Mouse (Mus musculus) heart, adult 18-20 months (tissue): ENCODE data around the gene Gm20521. TPM values are rescaled to one million over a fixed set of nuclear protein-coding genes. Genes with fewer than 3 reads are reported as not detected.

Experiments
- DNase-seq, 2 experiments: peaks; one replicate each; pipeline ENCODE4 v3.0.0; 2021 to 2022; ENCODE audit warnings: mixed read lengths in 1 of 2
- long read RNA-seq, 2 experiments: library from polyadenylated mRNA; stranded (forward); transcript quantifications; one replicate each; pipeline ENCODE4 v2.0.0; 2021
- total RNA-seq, 2 experiments: library from RNA; stranded (reverse); gene quantifications; 2 replicates each; pipeline ENCODE4 v1.2.3; 2021

Gm20521 gene
- total RNA-seq: 1 to 10 TPM; 6.6 to 9.0 TPM
- long read RNA-seq, experiment 1, partial matches to known transcripts: 0 of 10 reads
- long read RNA-seq, experiment 1, other reads (novel, unspliced or antisense): 10 of 10 reads
- long read RNA-seq, experiment 2, partial matches to known transcripts: 0 of 7 reads
- long read RNA-seq, experiment 2, other reads (novel, unspliced or antisense): 7 of 7 reads

- DNase-seq: peak; percentile 87 to 88
These were observed at the start of gene Gm20521, which contains the start of gene Bcl2l2 for GRCm38 (mm10) chr14:54883154-54884021. Gm20521 (plus strand) TSS chr14:54883441. Bcl2l2 (plus strand) TSS chr14:54883377.

- peak in 1 of 2 experiments; percentile 48 for DNase-seq
These were observed 39.8 kb upstream of the Gm20521 start for GRCm38 (mm10) chr14:54843461-54843860.

- no peak for DNase-seq
These were observed 27.5 kb upstream of the Gm20521 start for GRCm38 (mm10) chr14:54855726-54856125.

GRCm38 (mm10) chr14:54856703-54857102, 26.5 kb upstream of the Gm20521 start:
- no peak for DNase-seq

GRCm38 (mm10) chr14:54857891-54858290, 25.4 kb upstream of the Gm20521 start:
- no peak for DNase-seq

GRCm38 (mm10) chr14:54860511-54860910, 22.7 kb upstream of the Gm20521 start:
- peak; percentile 33 to 78 for DNase-seq

- DNase-seq: peak; percentile 93 to 96
These were observed 19.5 kb upstream of the Gm20521 start for GRCm38 (mm10) chr14:54863501-54864312.

- no peak for DNase-seq
These were observed 18.8 kb upstream of the Gm20521 start for GRCm38 (mm10) chr14:54864313-54865036.

- DNase-seq: no peak
These were observed 17.6 kb upstream of the Gm20521 start for GRCm38 (mm10) chr14:54865626-54866025.

- no peak for DNase-seq
These were observed 17.0 kb upstream of the Gm20521 start for GRCm38 (mm10) chr14:54866268-54866667.

- no peak for DNase-seq
These were observed 16.3 kb upstream of the Gm20521 start for GRCm38 (mm10) chr14:54866936-54867335.

- DNase-seq: no peak
These were observed 15.2 kb upstream of the Gm20521 start for GRCm38 (mm10) chr14:54868026-54868425.

- DNase-seq: no peak
These were observed 12.4 kb upstream of the Gm20521 start, which contains the start of gene Homez for GRCm38 (mm10) chr14:54870861-54871260. Homez (minus strand) TSS chr14:54870961.

- DNase-seq: no peak
These were observed 9.1 kb upstream of the Gm20521 start for GRCm38 (mm10) chr14:54874165-54874564.

GRCm38 (mm10) chr14:54875844-54876538, 7.2 kb upstream of the Gm20521 start:
- no peak for DNase-seq

GRCm38 (mm10) chr14:54876539-54877047, 6.6 kb upstream of the Gm20521 start:
- DNase-seq: peak; percentile 87 to 93

GRCm38 (mm10) chr14:54877048-54877715, 6.1 kb upstream of the Gm20521 start, which contains the start of gene Ppp1r3e:
Ppp1r3e (minus strand) TSS chr14:54877550.
- peak; percentile 74 to 79 for DNase-seq

GRCm38 (mm10) chr14:54884022-54884712, 926 bp downstream of the Gm20521 start:
- no peak for DNase-seq

GRCm38 (mm10) chr14:54885309-54885708, 2.1 kb downstream of the Gm20521 start:
- DNase-seq: no peak

- DNase-seq: no peak
These were observed 9.0 kb downstream of the Gm20521 start, which contains the start of gene Pabpn1 for GRCm38 (mm10) chr14:54892200-54892599. Pabpn1 (plus strand) TSS chr14:54892500.
